Mouse (Mus musculus) bone marrow, adult 2 months (tissue): Measurements from ENCODE around the gene Rad51b. TPM values are rescaled to one million over a fixed set of nuclear protein-coding genes. Genes with fewer than 3 reads are reported as not detected.

ENCODE experiments used
- H3K27ac ChIP-seq: fragments of 200-500 bp; 2 replicates; pipeline ENCODE4 v1.5.1; 2012; ENCODE audit warnings: low read depth, mild to moderate bottlenecking, control low read depth, inconsistent platforms, low read length; ENCODE audit not compliant: control insufficient read depth, poor library complexity, insufficient read depth
- H3K4me1 ChIP-seq: fragments of 200-500 bp; 2 replicates; pipeline ENCODE4 v1.6.1; 2011; ENCODE audit warnings: low read length; ENCODE audit not compliant: control insufficient read depth, insufficient read depth
- H3K4me3 ChIP-seq: fragments of 200-500 bp; replicated peaks from 2 replicates; pipeline ENCODE3; 2011; ENCODE audit warnings: mild to moderate bottlenecking, low read depth, low read length, control low read depth; ENCODE audit not compliant: control insufficient read depth
- CTCF ChIP-seq: fragments of 200-500 bp; IDR thresholded peaks from 2 replicates; pipeline ENCODE4 v1.5.1; 2011; ENCODE audit warnings: low read length, control low read depth; ENCODE audit not compliant: control insufficient read depth, insufficient read depth
- POLR2A ChIP-seq: fragments of 200-500 bp; IDR thresholded peaks from 2 replicates; pipeline ENCODE4 v1.6.1; 2011; ENCODE audit warnings: low read depth, mild to moderate bottlenecking, control low read depth, low read length, borderline replicate concordance; ENCODE audit not compliant: control insufficient read depth
- WGBS: fragments of 180-500 bp; shearing (Covaris S2); methylation state at CpG from one replicate; pipeline ENCODE4 v1.1.7; 2018; 5-methylcytosine and 5-hydroxymethylcytosine counted together
- polyA plus RNA-seq: library from polyadenylated mRNA; stranded (reverse); fragments of >200 nt; gene quantifications from 2 replicates; pipeline ENCODE4 v1.2.4, GENCODE M21; 2011; ENCODE audit warnings: low replicate concordance; ENCODE audit not compliant: missing spikeins, insufficient read depth, insufficient read length

Rad51b gene
- polyA plus RNA-seq, 1 experiment, result 2.3 TPM

DNA sequence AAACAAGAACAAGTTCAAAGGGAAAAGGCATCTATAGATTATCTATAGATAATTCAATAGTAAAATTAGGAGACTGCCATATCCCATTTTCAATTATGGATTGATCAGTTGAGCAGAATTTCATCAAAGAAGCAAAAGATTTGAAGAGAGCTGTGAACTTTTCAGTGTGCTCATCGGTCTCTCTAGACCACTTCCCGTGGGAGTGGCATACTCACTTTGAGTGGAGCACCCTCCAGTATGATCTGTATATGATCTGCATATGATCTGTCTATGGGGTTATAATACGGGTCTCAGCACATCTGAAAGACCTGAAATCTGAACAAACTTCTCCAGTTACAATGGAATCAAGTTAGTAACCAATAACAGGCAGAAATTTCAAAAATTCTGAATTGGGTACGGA lies 497.7 kb downstream of the Rad51b start:
- Histone ChIP-seq H3K27ac (no peak overlapping the region), H3K4me3 (no peak overlapping the region), H3K4me1 (no peaks in the 10 kb centered on the region; the same call in 1 of the 2 replicates)
- WGBS, result 80% methylated on average over 4 of the region's 4 CpGs
- TF ChIP-seq CTCF (no peak), POLR2A (no peak)

DNA sequence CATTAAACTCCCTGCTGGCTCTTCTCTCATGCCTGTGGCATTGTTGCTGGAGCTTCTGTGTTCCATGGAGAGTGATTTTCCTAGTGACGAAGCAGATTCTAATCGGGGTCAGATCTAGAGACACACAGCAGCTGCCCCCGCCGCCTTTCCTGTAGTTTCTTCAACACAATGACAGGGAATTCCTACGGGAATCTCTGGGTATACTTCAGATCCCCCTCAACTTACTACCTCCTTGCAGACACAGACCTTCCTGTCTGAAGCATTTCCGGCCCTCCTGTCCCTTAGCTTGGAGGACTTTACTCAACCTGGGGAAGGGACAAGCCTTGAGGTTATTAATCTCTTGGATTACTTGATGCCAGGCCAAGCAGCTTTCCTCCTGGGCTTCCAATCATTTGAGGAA lies 499.2 kb downstream of the Rad51b start:
- Histone ChIP-seq H3K4me1 (no peaks in the 10 kb centered on the region; the same call in 1 of the 2 replicates), H3K4me3 (no peak overlapping the region), H3K27ac (no peak overlapping the region)
- 80% methylated on average over 6 of the region's 6 CpGs for WGBS
- TF ChIP-seq POLR2A (no peak), CTCF (no peak)

DNA sequence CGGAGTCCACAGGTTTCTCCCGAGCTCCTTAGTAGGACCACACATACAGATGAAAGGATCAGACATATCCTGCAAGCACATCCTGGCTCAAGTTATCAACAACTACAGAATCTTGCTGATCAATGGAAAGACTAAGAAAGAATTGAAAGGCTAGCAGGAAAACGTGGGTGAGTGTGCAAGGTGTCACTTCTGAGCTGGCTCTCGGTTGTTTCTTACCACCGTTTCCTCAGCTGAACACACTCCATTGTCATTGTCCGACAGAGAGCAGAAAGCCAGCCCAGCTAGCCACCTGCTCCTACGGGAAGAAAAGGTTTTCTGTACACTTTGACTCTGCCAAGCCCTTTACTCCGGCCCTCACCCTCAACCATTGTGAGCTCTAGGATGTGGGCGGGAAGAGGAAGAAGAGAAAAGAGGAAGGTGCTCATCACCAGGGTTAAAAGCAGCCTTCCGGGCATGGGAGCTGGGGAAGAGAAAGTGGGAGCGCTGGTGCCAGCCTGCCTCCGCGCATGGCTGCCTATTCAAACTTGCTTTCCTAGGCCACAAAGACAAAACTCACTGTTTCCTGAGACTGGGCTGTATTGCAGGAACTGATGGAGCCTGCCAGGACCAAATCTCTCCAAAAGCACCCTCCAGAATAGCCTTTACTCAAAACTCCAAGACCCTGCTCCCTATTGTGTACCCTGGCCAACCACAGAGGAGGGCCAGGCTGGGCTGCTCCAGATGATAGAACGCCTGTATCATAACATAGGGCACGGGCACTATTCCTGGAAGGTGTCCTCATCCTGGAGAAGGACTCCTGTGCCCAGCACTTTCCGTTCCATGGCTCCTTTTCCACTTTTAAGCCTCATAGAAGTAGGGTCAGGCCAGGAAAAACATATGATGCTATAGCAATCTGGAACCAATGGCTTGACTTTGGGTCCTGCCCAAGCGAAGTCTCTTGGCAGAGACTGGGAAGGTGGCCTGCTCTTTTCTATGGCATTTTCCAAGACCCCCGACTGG lies 500.0 kb downstream of the Rad51b start:
- TF ChIP-seq CTCF, result no peak
- Histone ChIP-seq H3K4me3 (no peak overlapping the region), H3K27ac (no peak overlapping the region), H3K4me1 (no peaks in the 10 kb centered on the region; the same call in 1 of the 2 replicates)
- 55% methylated on average over 18 of the region's 18 CpGs for WGBS

DNA sequence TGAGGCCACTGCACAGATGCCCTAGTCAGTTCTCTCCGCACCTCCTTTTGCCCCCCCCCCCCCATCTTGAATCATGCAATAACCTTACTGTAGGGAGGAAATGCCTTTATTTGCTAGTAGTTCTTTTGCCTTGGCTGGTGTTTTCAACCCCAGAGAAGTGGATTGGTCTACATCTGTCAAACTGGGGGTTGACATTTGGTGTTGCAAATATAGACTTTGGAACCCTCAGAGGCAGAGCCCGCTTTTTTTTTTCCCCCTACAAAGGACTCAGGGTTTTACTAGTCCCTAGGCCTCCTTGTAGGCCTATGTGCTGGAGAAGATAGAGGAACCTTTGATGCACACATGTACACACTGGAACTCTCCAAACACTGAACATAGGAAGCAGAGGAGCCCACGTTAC lies 501.4 kb downstream of the Rad51b start:
- 88% methylated on average over 3 of the region's 3 CpGs for WGBS
- Histone ChIP-seq H3K27ac (no peak overlapping the region), H3K4me1 (no peaks in the 10 kb centered on the region; the same call in 1 of the 2 replicates), H3K4me3 (no peak overlapping the region)
- TF ChIP-seq POLR2A (no peak), CTCF (no peak)

DNA sequence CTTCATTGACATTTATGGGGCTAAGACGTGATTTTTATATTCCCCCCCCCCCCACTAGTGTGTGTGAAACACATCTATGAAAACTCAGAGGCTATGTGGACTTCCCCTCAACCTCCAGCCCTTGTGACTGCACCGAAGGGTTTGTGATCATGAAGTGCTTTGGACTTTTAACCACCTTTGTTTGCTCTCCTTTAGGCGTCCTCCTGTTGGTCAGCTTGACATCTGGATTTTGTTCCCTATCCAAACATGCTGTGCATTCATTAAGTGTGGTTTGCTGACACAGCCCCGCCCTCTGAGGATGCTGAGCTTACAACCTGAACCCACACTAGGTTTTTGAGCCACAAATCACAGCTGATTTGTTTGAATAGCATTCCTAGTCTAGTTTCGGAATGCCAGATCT lies 502.3 kb downstream of the Rad51b start:
- no peak for TF ChIP-seq CTCF
- TF ChIP-seq POLR2A, result no peak
- no peak overlapping the region for H3K27ac ChIP-seq
- 84% methylated on average over 5 of the region's 5 CpGs for WGBS

DNA sequence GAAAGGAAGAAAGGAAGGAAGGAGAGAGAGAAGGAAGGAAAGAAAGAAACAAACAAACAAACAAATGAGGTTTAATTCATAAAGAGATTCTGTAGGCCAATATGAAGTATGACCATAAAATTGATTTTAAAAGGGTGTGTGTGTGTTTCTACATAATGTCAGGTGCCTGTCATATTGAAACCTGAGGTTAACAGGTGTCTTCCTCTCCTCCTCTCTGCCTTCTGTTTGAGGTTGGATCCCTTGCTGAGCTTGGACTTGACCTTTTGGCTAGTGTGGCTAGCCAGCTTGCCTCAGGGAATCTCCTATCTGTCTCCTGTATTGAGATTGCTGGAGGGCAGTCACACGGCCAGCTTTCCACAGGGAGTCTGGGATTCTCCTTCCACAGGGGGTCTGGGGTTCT lies 506.6 kb downstream of the Rad51b start:
- 89% methylated on average over 1 of the region's 1 CpGs for WGBS
- TF ChIP-seq POLR2A, result no peak
- no peak for TF ChIP-seq CTCF
- no peak overlapping the region for H3K27ac ChIP-seq
- H3K4me3 ChIP-seq, result no peak overlapping the region
- H3K4me1 ChIP-seq, result no peaks in the 10 kb centered on the region

More for the DNA sequence above, 502.3 kb downstream of the Rad51b start:
- Histone ChIP-seq H3K4me1 (no peaks in the 10 kb centered on the region), H3K4me3 (no peak overlapping the region)

DNA sequence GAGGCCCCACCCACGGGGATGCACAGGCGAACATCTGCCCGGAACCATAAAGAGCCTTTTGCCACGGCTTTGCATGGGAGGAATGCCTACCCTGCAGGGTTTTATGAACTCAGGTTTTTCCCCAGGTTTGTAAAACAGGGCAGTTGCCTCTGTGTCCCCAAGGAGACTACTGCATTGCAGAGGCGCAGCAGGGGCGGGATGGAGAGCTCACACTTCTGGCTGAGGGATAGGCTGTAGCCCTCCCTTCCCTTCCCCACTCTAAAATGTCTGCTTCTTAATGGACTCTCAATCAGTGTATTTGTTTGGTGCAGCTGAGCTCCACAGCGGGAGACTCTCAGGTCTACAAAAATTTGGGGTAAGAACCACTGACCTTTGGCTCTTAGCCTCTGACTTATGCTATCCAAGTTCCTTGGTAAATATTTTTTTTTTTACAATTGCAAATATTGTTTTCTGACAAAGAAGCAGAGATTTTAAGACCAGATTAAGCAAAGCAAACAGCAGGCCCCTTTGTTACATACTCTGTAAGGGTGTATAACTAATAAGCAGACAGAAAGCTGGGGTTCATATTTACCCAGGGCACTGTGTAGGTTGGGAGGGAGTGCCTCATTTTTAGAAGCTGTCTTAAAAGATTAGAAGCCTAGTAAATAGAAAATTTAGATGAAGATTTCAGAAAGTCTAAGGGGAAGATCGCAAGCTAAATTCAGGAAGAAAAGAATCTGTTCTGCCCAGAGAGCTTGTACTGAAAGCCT lies 507.9 kb downstream of the Rad51b start:
- H3K4me3 ChIP-seq, result no peak overlapping the region
- H3K4me1 ChIP-seq, result no peaks in the 10 kb centered on the region
- no peak for TF ChIP-seq CTCF
- no peak for TF ChIP-seq POLR2A
- H3K27ac ChIP-seq, result no peak overlapping the region
- WGBS, result 87% methylated on average over 8 of the region's 8 CpGs

DNA sequence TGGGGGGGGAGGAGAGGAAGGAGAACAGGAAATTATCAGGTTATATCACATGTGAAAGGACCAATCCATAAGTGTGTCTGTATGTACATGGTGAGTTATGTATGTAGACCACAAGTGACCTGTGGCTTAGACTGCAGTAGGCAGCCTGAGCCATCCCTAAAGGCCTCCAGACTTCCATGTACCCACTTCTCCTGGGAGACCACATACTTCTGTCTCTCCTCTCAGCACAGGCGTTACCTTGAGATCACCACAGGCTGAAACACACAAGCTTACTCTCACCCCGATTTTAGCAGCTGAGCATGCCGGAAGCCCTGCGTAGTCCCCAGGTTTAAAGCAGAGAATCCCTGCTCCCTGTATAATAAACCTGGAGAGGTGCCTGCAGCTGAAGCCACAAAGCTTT lies 509.9 kb downstream of the Rad51b start:
- H3K27ac ChIP-seq, result no peak overlapping the region
- no peak for TF ChIP-seq CTCF
- TF ChIP-seq POLR2A, result no peak
- H3K4me3 ChIP-seq, result no peak overlapping the region
- H3K4me1 ChIP-seq, result no peaks in the 10 kb centered on the region
- 80% methylated on average over 4 of the region's 4 CpGs for WGBS
